Comparison of ENCODE assay signal across 8 mouse cellular contexts in the genomic region with DNA sequence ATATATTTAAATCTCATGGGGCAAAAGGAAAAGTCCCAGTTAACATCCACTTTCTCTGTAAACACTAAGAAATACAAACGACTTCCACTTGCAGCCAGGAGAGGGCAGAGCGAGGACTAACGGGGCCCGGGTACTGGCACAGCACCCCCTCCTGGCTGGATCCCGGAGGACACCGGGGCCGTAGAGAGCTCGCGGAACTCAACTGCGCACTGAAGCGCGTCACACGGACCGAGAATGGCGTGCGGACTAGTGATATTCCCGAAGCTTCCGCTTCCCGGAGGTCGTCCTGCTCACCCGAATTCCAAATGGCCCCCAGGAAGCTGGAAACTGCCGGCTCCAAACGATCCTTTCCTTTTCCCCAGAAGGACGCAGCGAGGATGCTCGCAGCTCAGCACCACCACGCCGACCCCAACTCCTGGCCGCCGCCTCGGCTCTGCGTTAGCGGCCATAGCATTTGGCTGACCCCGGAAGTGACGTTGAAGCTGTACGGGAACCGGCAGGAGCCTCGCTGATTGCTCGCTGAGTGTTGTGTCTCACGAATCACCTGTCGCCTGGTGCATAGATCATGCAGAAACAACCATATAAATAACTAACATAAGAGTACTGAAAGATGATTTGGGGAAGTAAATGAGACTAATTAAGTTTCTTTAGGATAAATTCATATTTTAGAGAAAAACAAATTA. TPM values are rescaled to one million over a fixed set of nuclear protein-coding genes. Genes with fewer than 3 reads are reported as not detected.
DNase-seq lines count a peak whose midpoint lies in the region; ATAC-seq lines count a peak whose summit lies in the region.

A gene (plus strand): TSS at position 554 of the 683 bp plus-strand sequence.

- intact Hi-C loops in gastrocnemius, postnatal 14 days (cut with DNase I; ENCODE audit: low total_unique reads): no loop called here
- intact Hi-C loops in left cerebral cortex, postnatal 10 days (cut with DNase I): no loop called here

- peak; percentile 99 for ATAC-seq in inflammation-experienced regulatory T-cells, adult 6 months
- ATAC-seq in megakaryocyte-erythroid progenitor cell, adult 5-6 weeks (replicated peaks; ENCODE audit: low FRiP score, low TSS enrichment, poor library complexity, severe bottlenecking): peak; percentile 99

- peak; percentile 95 to 99 for DNase-seq in adrenal gland, adult (ENCODE audit: inconsistent age in 2 of 2, low spot score in 1 of 2)
- DNase-seq in embryo, embryonic 10.5 days (ENCODE audit: low spot score): peak; percentile 96
- DNase-seq in gastrocnemius, postnatal 14 days: peak; percentile 94
- DNase-seq in left cerebral cortex, postnatal 10 days (ENCODE audit: extremely low spot score in 1 of 2, low spot score in 2 of 2): peak; percentile 92 to 95
- DNase-seq in right cerebral cortex, postnatal 25 days: peak; percentile 95
- peak; percentile 90 to 95 for DNase-seq in urinary bladder, postnatal 4 days (ENCODE audit: low spot score in 2 of 2)

RNA-seq across cellular contexts. Expression of the gene that starts here (rescaled TPM):
- 100 to 1,000 TPM; 474 to 606 TPM for total RNA-seq in gastrocnemius, postnatal 14 days (2021)
- polyA plus RNA-seq in inflammation-experienced regulatory T-cells, adult 6 months (2017; shearing (Covaris generic)): 10 to 100 TPM; 68.3 to 99.9 (median 75.9) TPM
- total RNA-seq in left cerebral cortex, postnatal 10 days (2021): 100 to 1,000 TPM; 141 to 150 TPM
- total RNA-seq in megakaryocyte-erythroid progenitor cell, adult 5-6 weeks (2014; fragmentation: Nextera tagmentation): 54.4 and 65.8 TPM in 2 replicates
- total RNA-seq in megakaryocyte-erythroid progenitor cell, adult 5-6 weeks (2017): 155 and 159 TPM in 2 replicates

Comparison
In these comparisons a context has a peak if more than half of its experiments do, and no peak if none do; other contexts are left out.
1. Peak in every context shown above with its lines: DNase-seq and ATAC-seq.